Mouse (Mus musculus): Measurements from ENCODE around the gene Vps72.
A peak's percentile ranks its signal among the peaks of the same experiment; 100 is the strongest.
"Not testable (repeated sequence)": the region's sequence is repeated elsewhere in the genome, so short reads cannot be mapped to it uniquely, and the experiment has no call there.

The Vps72 gene

GRCm38 (mm10) chr3:95133680-95134101, 22.9 kb downstream of the Vps72 start, which contains the start of the genes Scnm1 and Lysmd1:
Gene Scnm1, minus strand, starts transcription at chr3:95134011.
Gene Lysmd1, plus strand, starts transcription at chr3:95134088.
- peak; percentile 95 for DNase-seq (ENCODE audit: low spot score)

GRCm38 (mm10) chr3:95134133-95134532, 23.3 kb downstream of the Vps72 start:
- DNase-seq (ENCODE audit: low spot score), result not testable (repeated sequence)

GRCm38 (mm10) chr3:95135023-95135422, 24.2 kb downstream of the Vps72 start:
- DNase-seq (ENCODE audit: low spot score), result peak; percentile 56

- no peak for DNase-seq (ENCODE audit: low spot score)
Measured at GRCm38 (mm10) chr3:95135433-95136052, 24.7 kb downstream of the Vps72 start.

GRCm38 (mm10) chr3:95136336-95136735, 25.5 kb downstream of the Vps72 start:
- DNase-seq (ENCODE audit: low spot score), result no peak

- no peak for DNase-seq (ENCODE audit: low spot score)
Measured at GRCm38 (mm10) chr3:95139586-95140288, 28.9 kb downstream of the Vps72 start.

- no peak for DNase-seq (ENCODE audit: low spot score)
Measured at GRCm38 (mm10) chr3:95140289-95140595, 29.4 kb downstream of the Vps72 start.

GRCm38 (mm10) chr3:95140795-95141194, 30.0 kb downstream of the Vps72 start:
- no peak for DNase-seq (ENCODE audit: low spot score)

GRCm38 (mm10) chr3:95141474-95141873, 30.7 kb downstream of the Vps72 start:
- no peak for DNase-seq (ENCODE audit: low spot score)

- no peak for DNase-seq (ENCODE audit: low spot score)
Measured at GRCm38 (mm10) chr3:95141952-95142616, 31.3 kb downstream of the Vps72 start, which contains the start of gene Tnfaip8l2. Gene Tnfaip8l2, minus strand, starts transcription at chr3:95142360.

GRCm38 (mm10) chr3:95142617-95143011, 31.8 kb downstream of the Vps72 start:
- DNase-seq (ENCODE audit: low spot score), result peak; percentile 86

GRCm38 (mm10) chr3:95147924-95148323, 37.1 kb downstream of the Vps72 start:
- DNase-seq (ENCODE audit: low spot score), result no peak

- DNase-seq (ENCODE audit: low spot score), result no peak
Measured at GRCm38 (mm10) chr3:95153874-95154273, 43.1 kb downstream of the Vps72 start.

GRCm38 (mm10) chr3:95159511-95159986, 48.7 kb downstream of the Vps72 start:
- DNase-seq (ENCODE audit: low spot score), result no peak

GRCm38 (mm10) chr3:95159987-95160963, 49.5 kb downstream of the Vps72 start, which contains the start of gene Sema6c:
Gene Sema6c, plus strand, starts transcription at chr3:95160457.
- peak; percentile 85 for DNase-seq (ENCODE audit: low spot score)

- DNase-seq (ENCODE audit: low spot score), result no peak
Measured at GRCm38 (mm10) chr3:95161041-95161551, 50.3 kb downstream of the Vps72 start.

GRCm38 (mm10) chr3:95161618-95162344, 51.0 kb downstream of the Vps72 start:
- no peak for DNase-seq (ENCODE audit: low spot score)

GRCm38 (mm10) chr3:95162345-95162628, 51.5 kb downstream of the Vps72 start:
- DNase-seq (ENCODE audit: low spot score), result no peak

GRCm38 (mm10) chr3:95163419-95164255, 52.8 kb downstream of the Vps72 start:
- no peak for DNase-seq (ENCODE audit: low spot score)

- DNase-seq (ENCODE audit: low spot score), result no peak
Measured at GRCm38 (mm10) chr3:95164256-95164550, 53.4 kb downstream of the Vps72 start.
